Mouse (Mus musculus) cortical plate, adult 2 months (tissue): ENCODE data around the gene Adgra3.

Experiments
- CTCF ChIP-seq: fragments of 200-500 bp; IDR thresholded peaks from 2 replicates; pipeline ENCODE4 v1.5.1; 2011; ENCODE audit warnings: mild to moderate bottlenecking, control low read depth, low read length; ENCODE audit not compliant: insufficient read depth; ENCODE audit errors: extremely low read depth
- POLR2A ChIP-seq: fragments of 200-500 bp; IDR thresholded peaks from 2 replicates; pipeline ENCODE4 v1.6.1; 2011; ENCODE audit warnings: mild to moderate bottlenecking, low read length, control low read depth; ENCODE audit not compliant: insufficient read depth; ENCODE audit errors: extremely low read depth

DNA sequence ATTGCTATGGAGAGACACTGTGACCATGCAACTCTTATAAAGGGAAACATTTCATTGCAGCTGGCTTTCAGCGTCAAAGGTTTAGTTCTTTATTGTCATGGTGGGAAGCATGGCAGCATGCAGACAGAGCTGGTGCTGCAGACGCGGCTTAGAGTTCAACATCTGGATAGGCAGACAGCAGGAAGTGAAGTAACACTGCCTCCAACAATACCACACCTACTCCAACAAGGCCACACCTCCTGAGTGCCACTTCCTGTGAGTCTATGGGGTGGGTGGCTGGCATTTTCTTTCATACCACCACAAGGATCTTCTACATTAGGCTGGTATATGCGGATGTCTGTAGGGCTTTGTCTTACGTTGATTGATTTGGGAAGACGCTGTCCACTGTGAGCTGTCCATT is 29.1 kb downstream of the Adgra3 start:
- TF ChIP-seq POLR2A (no peak), CTCF (no peak)
